Mouse (Mus musculus): ENCODE measurements at regions not wholly inside any gene's neighbourhood (a gene's known extent, or its start where the extent isn't known, plus 50 kb on each side); places are given as distances from the start of the nearest gene placed in this dataset.

- TF ChIP-seq CTCF (IDR thresholded peaks at IDR 0.05; ENCODE audit: control insufficient read depth, insufficient read depth, insufficient read length) = no peak
- TF ChIP-seq MAX (IDR thresholded peaks at IDR 0.05) = no peak
- no peak for TF ChIP-seq MYOG (IDR thresholded peaks at IDR 0.05; ENCODE audit: control insufficient read depth, extremely low read depth, insufficient read length)
- no peak for TF ChIP-seq MYOD1 (IDR thresholded peaks at IDR 0.05; ENCODE audit: control insufficient read depth, insufficient read length, low read depth)
- TF ChIP-seq CEBPB (IDR thresholded peaks at IDR 0.05; ENCODE audit: low read depth) = no peak
Observed at GRCm38 (mm10) chr1:184324234-184324633, 290.1 kb upstream of the 1700056E22Rik start.

Measured in C2C12 (cell line).